Mouse (Mus musculus) heart, postnatal 0 days (tissue): ENCODE measurements around the gene Olfr204. TPM values are rescaled to one million over a fixed set of nuclear protein-coding genes. Genes with fewer than 3 reads are reported as not detected.
"Not testable (repeated sequence)": the region's sequence is repeated elsewhere in the genome, so short reads cannot be mapped to it uniquely, and the experiment has no call there.

Experiments
- ATAC-seq: fragments of 200-750 bp; cut with Nextera tagmentation; 2 replicates; pipeline ENCODE4 v1.8.0; 2017; ENCODE audit warnings: low read depth, moderate number of reproducible peaks, moderate library complexity; ENCODE audit not compliant: insufficient read depth
- DNase-seq: peaks from one replicate; pipeline ENCODE4 v3.0.0-alpha.2; 2016; ENCODE audit warnings: low spot score
- H3K27ac ChIP-seq: fragments of 300-500 bp; sonication (generic); 2 replicates; pipeline ENCODE4 v1.5.1; 2014; ENCODE audit warnings: low read depth, mild to moderate bottlenecking
- H3K27me3 ChIP-seq: fragments of 300-500 bp; sonication (generic); 2 replicates; pipeline ENCODE4 v1.6.1; 2014; ENCODE audit warnings: low read length, mixed read lengths; ENCODE audit not compliant: control insufficient read depth, insufficient read depth
- H3K36me3 ChIP-seq: fragments of 300-500 bp; sonication (generic); replicated peaks from 2 replicates; pipeline ENCODE4 v1.6.1; 2014; ENCODE audit warnings: low read length, mixed read lengths; ENCODE audit not compliant: control insufficient read depth, insufficient read depth
- H3K4me1 ChIP-seq: fragments of 300-500 bp; sonication (generic); 2 replicates; pipeline ENCODE4 v1.6.1; 2014; ENCODE audit warnings: antibody characterized with exemption; ENCODE audit not compliant: control insufficient read depth, insufficient read depth
- H3K4me2 ChIP-seq: fragments of 300-500 bp; sonication (generic); 2 replicates; pipeline ENCODE4 v1.6.1; 2014; ENCODE audit warnings: low read depth, mild to moderate bottlenecking, low read length, moderate library complexity
- H3K4me3 ChIP-seq: fragments of 300-500 bp; sonication (generic); 2 replicates; pipeline ENCODE4 v1.5.1; 2014; ENCODE audit warnings: low read depth, low read length
- H3K9ac ChIP-seq: fragments of 300-500 bp; sonication (generic); replicated peaks from 2 replicates; pipeline ENCODE4 v1.6.1; 2014; ENCODE audit warnings: low read depth, low read length, mixed read lengths
- H3K9me3 ChIP-seq: fragments of 300-500 bp; sonication (generic); replicated peaks from 2 replicates; pipeline ENCODE4 v1.6.1; 2016; ENCODE audit warnings: low read length; ENCODE audit not compliant: control insufficient read depth
- CTCF ChIP-seq: IDR thresholded peaks from 2 replicates; pipeline ENCODE4 v1.5.1; 2016; ENCODE audit warnings: antibody characterized with exemption, control low read depth, low read depth
- EP300 ChIP-seq: IDR thresholded peaks from 2 replicates; pipeline ENCODE4 v1.6.1; 2016; ENCODE audit warnings: antibody characterized with exemption, low read depth
- WGBS: fragments of 180-500 bp; shearing (Covaris S2); extraction: QIAGEN DNeasy Blood & Tissue Kit; methylation state at CpG from one replicate; pipeline ENCODE4 v1.1.7; 2014; 5-methylcytosine and 5-hydroxymethylcytosine counted together
- polyA plus RNA-seq: library from polyadenylated mRNA; unstranded; fragments of >200 nt; fragmentation: Nextera tagmentation; extraction: Ambion mirVana; gene quantifications from 2 replicates; pipeline ENCODE4 v1.2.1, GENCODE M21; 2015
- total RNA-seq: library from RNA; depleted of rRNA; stranded (reverse); fragments of >200 nt; gene quantifications from 2 replicates; pipeline ENCODE4 v1.2.3, GENCODE M21; 2014; ENCODE audit warnings: low replicate concordance; rRNA removed

Olfr204 gene
- not detected in 2 replicates for total RNA-seq
- polyA plus RNA-seq = not detected in 2 replicates

GRCm38 (mm10) chr16:59318148-59318547, at the start of gene Olfr204:
TSS of gene Olfr204 (minus strand) at chr16:59318248.
- ATAC-seq (no peak), DNase-seq (no peak)
- H3K4me2 ChIP-seq = no peak within 1 kb of the TSS
- no peak within 1 kb of the TSS for H3K4me3 ChIP-seq
- no peaks in the 10 kb centered on the region for H3K9me3 ChIP-seq
- no peaks in the 10 kb centered on the region for H3K27me3 ChIP-seq
- no peak within 1 kb of the TSS for H3K9ac ChIP-seq
- no peaks in the 10 kb centered on the region for H3K36me3 ChIP-seq
- TF ChIP-seq EP300 = no peak
- TF ChIP-seq CTCF = no peak
- no peak within 1 kb of the TSS for H3K27ac ChIP-seq
- no peaks in the 10 kb centered on the region for H3K4me1 ChIP-seq

GRCm38 (mm10) chr16:59363893-59364292, 45.8 kb upstream of the Olfr204 start, which contains the start of gene Olfr209:
TSS of gene Olfr209 (minus strand) at chr16:59363993.
- no peak within 1 kb of the TSS for H3K9ac ChIP-seq
- DNase-seq = no peak
- no peaks in the 10 kb centered on the region for H3K27me3 ChIP-seq
- no peak within 1 kb of the TSS for H3K4me2 ChIP-seq
- H3K36me3 ChIP-seq = no peaks in the 10 kb centered on the region
- no peaks in the 10 kb centered on the region for H3K9me3 ChIP-seq
- no peak for ATAC-seq
- TF ChIP-seq EP300 (no peak), CTCF (no peak)
- H3K4me1 ChIP-seq = no peaks in the 10 kb centered on the region
- H3K4me3 ChIP-seq = no peak within 1 kb of the TSS
- 52% methylated on average over 2 of the region's 2 CpGs for WGBS
- H3K27ac ChIP-seq = no peak within 1 kb of the TSS

- Histone ChIP-seq H3K36me3 (no peaks in the 10 kb centered on the region), H3K9ac (no peak within 1 kb of the TSS), H3K27me3 (no peaks in the 10 kb centered on the region), H3K4me2 (no peak within 1 kb of the TSS), H3K27ac (no peak within 1 kb of the TSS), H3K9me3 (no peaks in the 10 kb centered on the region), H3K4me1 (no peaks in the 10 kb centered on the region), H3K4me3 (no peak within 1 kb of the TSS)
- WGBS = 53% methylated on average over 1 of the region's 1 CpGs
- ATAC-seq (no peak), DNase-seq (no peak)
- TF ChIP-seq CTCF = no peak
Measured at GRCm38 (mm10) chr16:59349146-59349545, 31.1 kb upstream of the Olfr204 start, which contains the start of gene Olfr206. TSS of gene Olfr206 (minus strand) at chr16:59349246.

GRCm38 (mm10) chr16:59331038-59331437, 13.0 kb upstream of the Olfr204 start, which contains the start of gene Olfr205:
TSS of gene Olfr205 (minus strand) at chr16:59331138.
- H3K9ac ChIP-seq = no peak within 1 kb of the TSS

GRCm38 (mm10) chr16:59323262-59323661, 5.2 kb upstream of the Olfr204 start:
- H3K4me1 ChIP-seq, H3K9ac ChIP-seq, ATAC-seq, H3K36me3 ChIP-seq, H3K27me3 ChIP-seq, H3K4me3 ChIP-seq, DNase-seq, H3K27ac ChIP-seq, H3K9me3 ChIP-seq, H3K4me2 ChIP-seq: not testable (repeated sequence)
- WGBS = 38% methylated on average over 1 of the region's 1 CpGs

More at GRCm38 (mm10) chr16:59331038-59331437, 13.0 kb upstream of the Olfr204 start, which contains the start of gene Olfr205:
- ATAC-seq (no peak), DNase-seq (no peak)
- Histone ChIP-seq H3K4me1 (no peaks in the 10 kb centered on the region), H3K4me2 (no peak within 1 kb of the TSS), H3K9me3 (no peaks in the 10 kb centered on the region), H3K27me3 (no peaks in the 10 kb centered on the region), H3K4me3 (no peak within 1 kb of the TSS), H3K36me3 (no peaks in the 10 kb centered on the region), H3K27ac (no peak within 1 kb of the TSS)
- TF ChIP-seq CTCF = no peak
- no peak for TF ChIP-seq EP300

GRCm38 (mm10) chr16:59298581-59298980, 19.5 kb downstream of the Olfr204 start, which contains the start of gene Olfr203:
TSS of gene Olfr203 (plus strand) at chr16:59298881.
- Histone ChIP-seq H3K4me1 (no peaks in the 10 kb centered on the region), H3K36me3 (no peaks in the 10 kb centered on the region), H3K27me3 (no peaks in the 10 kb centered on the region), H3K9me3 (no peaks in the 10 kb centered on the region), H3K4me2 (no peak within 1 kb of the TSS), H3K9ac (no peak within 1 kb of the TSS), H3K4me3 (no peak within 1 kb of the TSS), H3K27ac (no peak within 1 kb of the TSS)
- TF ChIP-seq CTCF = no peak
- TF ChIP-seq EP300 = no peak
- no peak for DNase-seq
- no peak for ATAC-seq
- 66% methylated on average over 2 of the region's 2 CpGs for WGBS

- not testable (repeated sequence) for H3K36me3 ChIP-seq, H3K27me3 ChIP-seq, DNase-seq, H3K27ac ChIP-seq, ATAC-seq, H3K4me2 ChIP-seq, H3K4me1 ChIP-seq, H3K4me3 ChIP-seq, H3K9ac ChIP-seq, H3K9me3 ChIP-seq
- 75% methylated on average over 9 of the region's 9 CpGs for WGBS
Measured at GRCm38 (mm10) chr16:59287576-59287975, 30.5 kb downstream of the Olfr204 start.
